Mouse (Mus musculus) testis, adult 2 months (tissue): ENCODE results near the gene Zfp37.

Experiments used
- CTCF ChIP-seq: fragments of 200-500 bp; IDR thresholded peaks from 2 replicates; pipeline ENCODE4 v1.5.1; 2012; ENCODE audit warnings: low read depth, mild to moderate bottlenecking, inconsistent platforms, low read length, moderate library complexity; ENCODE audit not compliant: control insufficient read depth, insufficient read depth, insufficient replicate concordance
- POLR2A ChIP-seq: fragments of 200-500 bp; IDR thresholded peaks from 2 replicates; pipeline ENCODE4 v1.6.1; 2012; ENCODE audit warnings: low read depth, mild to moderate bottlenecking, inconsistent platforms, low read length, moderate library complexity; ENCODE audit not compliant: control insufficient read depth

DNA sequence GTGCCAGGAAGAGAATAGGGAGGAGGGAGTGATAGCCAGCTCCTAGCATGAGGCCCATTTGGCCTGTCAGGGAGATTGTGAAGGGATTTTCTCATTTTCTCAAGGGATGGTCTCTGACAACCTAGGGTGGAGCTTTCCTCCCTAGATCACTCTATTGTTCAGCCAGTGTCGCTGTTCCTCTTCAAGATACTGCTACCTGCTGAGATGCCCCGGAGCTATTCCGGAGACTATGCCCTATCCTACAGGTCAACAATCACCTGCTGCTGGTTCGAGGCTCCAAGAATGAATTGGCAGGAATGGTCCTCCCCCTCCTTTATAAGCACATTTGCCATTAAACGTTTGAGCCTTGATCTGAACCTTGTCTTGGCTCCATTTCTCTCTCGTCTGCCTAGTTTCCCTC lies 9.7 kb upstream of the Zfp37 start:
- no peak for TF ChIP-seq POLR2A
- TF ChIP-seq CTCF: no peak
